Mouse (Mus musculus) brain, embryonic 18.5 days (tissue): ENCODE results near the gene Sik3.

Experiments
- DNase-seq: peaks from one replicate; pipeline ENCODE4 v3.0.0-alpha.2; 2012; ENCODE audit warnings: low read depth, low spot score

The Sik3 gene

GRCm38 (mm10) chr9:46188956-46189355, 176.3 kb downstream of the Sik3 start:
- no peak for DNase-seq

- no peak for DNase-seq
Measured at GRCm38 (mm10) chr9:46189381-46189780, 176.8 kb downstream of the Sik3 start.

GRCm38 (mm10) chr9:46191234-46191633, 178.6 kb downstream of the Sik3 start:
- no peak for DNase-seq

GRCm38 (mm10) chr9:46191644-46192043, 179.0 kb downstream of the Sik3 start:
- peak; percentile 66 for DNase-seq

GRCm38 (mm10) chr9:46192642-46193041, 180.0 kb downstream of the Sik3 start:
- no peak for DNase-seq

GRCm38 (mm10) chr9:46194809-46195208, 182.2 kb downstream of the Sik3 start:
- no peak for DNase-seq

- no peak for DNase-seq
Measured at GRCm38 (mm10) chr9:46196699-46197169, 184.1 kb downstream of the Sik3 start.

GRCm38 (mm10) chr9:46198461-46198860, 185.8 kb downstream of the Sik3 start:
- DNase-seq = no peak

- DNase-seq = no peak
Measured at GRCm38 (mm10) chr9:46198936-46199335, 186.3 kb downstream of the Sik3 start.

GRCm38 (mm10) chr9:46199609-46200008, 187.0 kb downstream of the Sik3 start:
- DNase-seq = no peak

GRCm38 (mm10) chr9:46206834-46207500, 194.3 kb downstream of the Sik3 start:
- no peak for DNase-seq

GRCm38 (mm10) chr9:46207501-46207869, 194.9 kb downstream of the Sik3 start:
- DNase-seq = no peak

GRCm38 (mm10) chr9:46208401-46208974, 195.9 kb downstream of the Sik3 start:
- no peak for DNase-seq

GRCm38 (mm10) chr9:46210473-46210872, 197.9 kb downstream of the Sik3 start:
- DNase-seq = no peak

- no peak for DNase-seq
Measured at GRCm38 (mm10) chr9:46214276-46214675, 201.7 kb downstream of the Sik3 start.

- no peak for DNase-seq
Measured at GRCm38 (mm10) chr9:46214946-46215337, 202.3 kb downstream of the Sik3 start.

- no peak for DNase-seq
Measured at GRCm38 (mm10) chr9:46215338-46216322, 203.0 kb downstream of the Sik3 start.

GRCm38 (mm10) chr9:46216744-46217470, 204.3 kb downstream of the Sik3 start:
- no peak for DNase-seq

GRCm38 (mm10) chr9:46218176-46218575, 205.6 kb downstream of the Sik3 start:
- DNase-seq = no peak

GRCm38 (mm10) chr9:46223090-46223489, 210.5 kb downstream of the Sik3 start:
- no peak for DNase-seq

GRCm38 (mm10) chr9:46224101-46224500, 211.5 kb downstream of the Sik3 start:
- DNase-seq = no peak
